25 mouse cellular contexts compared by ENCODE assay signal in genomic region chr13:91543555-91543954, GRCm38 (mm10).
A peak's percentile ranks its signal among the peaks of the same experiment; 100 is the strongest.
DNase-seq lines count a peak whose midpoint lies in the region; ATAC-seq lines count a peak whose summit lies in the region.
"Had no signal": no experiment of that assay in that cellular context is flagged by ENCODE, and none has a peak within 500 bp of the region (broad histone marks: within the 10 kb centered on the region; RNA-seq: fewer than 3 reads in every experiment).

No protein-coding gene starts in this region.

- 70% methylated on average over 5 of the region's 5 CpGs for WGBS in forebrain, embryonic 11.5 days
- 52% methylated on average over 5 of the region's 5 CpGs for WGBS in forebrain, embryonic 12.5 days

- no peaks in the 10 kb centered on the region for H3K9me3 ChIP-seq in forebrain, embryonic 11.5 days (ENCODE audit: control insufficient read depth, low read length)
- H3K9me3 ChIP-seq in forebrain, embryonic 12.5 days = no peaks in the 10 kb centered on the region
- H3K9me3 ChIP-seq: embryonic facial prominence, embryonic 10.5 days; forebrain, embryonic 10.5 days; heart, embryonic 12.5 days; hindbrain, embryonic 12.5 days; limb, embryonic 13.5 days; liver, embryonic 12.5 days had no signal

- 0 out of 2 replicates have a peak, but pooled peaks have one; percentile 46 for ATAC-seq in forebrain, embryonic 11.5 days (replicated peaks; ENCODE audit: low FRiP score)
- ATAC-seq in forebrain, embryonic 12.5 days (ENCODE audit: low FRiP score) = no peak
- no peak for ATAC-seq in CD4-positive, CD25-positive, alpha-beta regulatory T cell, adult 4 months
- ATAC-seq: liver, embryonic 12.5 days had no signal

- H3K27me3 ChIP-seq in forebrain, embryonic 11.5 days (ENCODE audit: control insufficient read depth, insufficient read depth, low read length) = no peaks in the 10 kb centered on the region
- H3K27me3 ChIP-seq in forebrain, embryonic 12.5 days = no peaks in the 10 kb centered on the region
- H3K27me3 ChIP-seq: CH12.LX; heart, embryonic 12.5 days; hindbrain, embryonic 12.5 days; limb, embryonic 13.5 days; liver, embryonic 12.5 days had no signal

- H3K4me1 ChIP-seq in forebrain, embryonic 11.5 days (replicated peaks; ENCODE audit: control insufficient read depth, insufficient read depth, low read length) = no peaks in the 10 kb centered on the region
- no peaks in the 10 kb centered on the region for H3K4me1 ChIP-seq in forebrain, embryonic 12.5 days
- H3K4me1 ChIP-seq: embryonic facial prominence, embryonic 10.5 days; forebrain, embryonic 10.5 days; heart, embryonic 12.5 days; hindbrain, embryonic 12.5 days; limb, embryonic 13.5 days had no signal

- DNase-seq in forebrain, embryonic 11.5 days (ENCODE audit: low spot score) = no peak
- peak; percentile 17 for DNase-seq in lung, postnatal 36 days
- DNase-seq in lung, postnatal 10 days = no peak
- DNase-seq in 3T3-L1 (ENCODE audit: low read depth, low spot score) (peak; percentile 15), ZHBTc4 (ENCODE audit: low read depth, low spot score) (peak; percentile 37)
- DNase-seq in cerebellum, adult 8-10 months = no peak
- DNase-seq: adrenal gland, adult 2 months; cerebellum, adult 11 months; cerebellum, postnatal 10 days; heart, adult 18-20 months; kidney, adult 18-20 months; kidney, postnatal 4 days; layer of hippocampus, adult 9-11 months; lung, postnatal 4 days; right cerebral cortex, postnatal 14 days; spleen, adult 18-20 months had no signal

- H3K9ac ChIP-seq in forebrain, embryonic 11.5 days (ENCODE audit: low read length) = no peak overlapping the region
- no peak overlapping the region for H3K9ac ChIP-seq in forebrain, embryonic 12.5 days
- H3K9ac ChIP-seq: heart, embryonic 12.5 days; hindbrain, embryonic 12.5 days; limb, embryonic 13.5 days; liver, embryonic 12.5 days had no signal

- H3K4me2 ChIP-seq in forebrain, embryonic 11.5 days (ENCODE audit: low read depth, low read length, severe bottlenecking) = no peak overlapping the region
- H3K4me2 ChIP-seq in forebrain, embryonic 12.5 days = no peak overlapping the region
- H3K4me2 ChIP-seq: heart, embryonic 12.5 days; hindbrain, embryonic 12.5 days; limb, embryonic 13.5 days; liver, embryonic 12.5 days had no signal

- no peak overlapping the region for H3K4me3 ChIP-seq in forebrain, embryonic 11.5 days (ENCODE audit: low read depth, low read length)
- H3K4me3 ChIP-seq in forebrain, embryonic 12.5 days (replicated peaks) = no peak overlapping the region
- H3K4me3 ChIP-seq: embryonic facial prominence, embryonic 10.5 days; forebrain, embryonic 10.5 days; heart, embryonic 12.5 days; hindbrain, embryonic 12.5 days; limb, embryonic 13.5 days; liver, embryonic 12.5 days had no signal

- H3K36me3 ChIP-seq in forebrain, embryonic 11.5 days (ENCODE audit: control insufficient read depth, insufficient read depth, low read length) = no peaks in the 10 kb centered on the region; the same call in 1 of the 2 replicates
- peaks cover 22% of the 10 kb centered on the region for H3K36me3 ChIP-seq in forebrain, embryonic 12.5 days (replicated peaks)

- no peak overlapping the region for H3K27ac ChIP-seq in forebrain, embryonic 11.5 days (ENCODE audit: low read depth, low read length)
- no peak overlapping the region for H3K27ac ChIP-seq in forebrain, embryonic 12.5 days
- H3K27ac ChIP-seq: embryonic facial prominence, embryonic 10.5 days; forebrain, embryonic 10.5 days; hindbrain, embryonic 12.5 days; limb, embryonic 13.5 days; liver, embryonic 12.5 days had no signal

Comparison
In these comparisons a context has a peak if more than half of its experiments do, and no peak if none do; other contexts are left out.
1. DNase-seq: peak in lung, postnatal 36 days (single experiment), 3T3-L1 (single experiment) and ZHBTc4 (single experiment); none in forebrain, embryonic 11.5 days (single experiment), lung, postnatal 10 days (single experiment) and cerebellum, adult 8-10 months (single experiment).